Mouse (Mus musculus) lung, postnatal 0 days (tissue): ENCODE results near the gene Morc4. TPM values are rescaled to one million over a fixed set of nuclear protein-coding genes. Genes with fewer than 3 reads are reported as not detected.

Experiments used
- ATAC-seq: fragments of 200-750 bp; cut with Nextera tagmentation; 2 replicates; pipeline ENCODE4 v1.8.0; 2017; ENCODE audit warnings: moderate library complexity
- DNase-seq: peaks from one replicate; pipeline ENCODE4 v3.0.0-alpha.2; 2016; ENCODE audit warnings: low spot score
- H3K27ac ChIP-seq: fragments of 300-500 bp; sonication (generic); 2 replicates; pipeline ENCODE4 v1.5.1; 2014; ENCODE audit warnings: antibody characterized with exemption, mild to moderate bottlenecking, low read length, mixed read lengths
- H3K27me3 ChIP-seq: fragments of 300-500 bp; sonication (generic); replicated peaks from 2 replicates; pipeline ENCODE4 v1.6.1; 2014; ENCODE audit warnings: low read length, mixed read lengths; ENCODE audit not compliant: insufficient read depth
- H3K36me3 ChIP-seq: fragments of 300-500 bp; sonication (generic); 2 replicates; pipeline ENCODE4 v1.6.1; 2014; ENCODE audit warnings: low read length, mixed read lengths; ENCODE audit not compliant: insufficient read depth
- H3K4me1 ChIP-seq: fragments of 300-500 bp; sonication (generic); 2 replicates; pipeline ENCODE4 v1.6.1; 2014; ENCODE audit warnings: antibody characterized with exemption, low read depth, low read length, mixed read lengths; ENCODE audit not compliant: insufficient read depth
- H3K4me2 ChIP-seq: fragments of 300-500 bp; sonication (generic); replicated peaks from 2 replicates; pipeline ENCODE4 v1.6.1; 2014; ENCODE audit warnings: low read depth, mild to moderate bottlenecking, low read length, moderate library complexity, mixed read lengths
- H3K4me3 ChIP-seq: fragments of 300-500 bp; sonication (generic); 2 replicates; pipeline ENCODE4 v1.5.1; 2014; ENCODE audit warnings: low read depth, low read length
- H3K9ac ChIP-seq: fragments of 300-500 bp; sonication (generic); replicated peaks from 2 replicates; pipeline ENCODE4 v1.6.1; 2014; ENCODE audit warnings: low read depth, mild to moderate bottlenecking
- H3K9me3 ChIP-seq: fragments of 300-500 bp; sonication (generic); 2 replicates; pipeline ENCODE4 v1.6.1; 2016; ENCODE audit warnings: low read length, mixed read lengths
- CTCF ChIP-seq: IDR thresholded peaks from 2 replicates; pipeline ENCODE4 v1.5.1; 2016; ENCODE audit warnings: antibody characterized with exemption, mild to moderate bottlenecking
- EP300 ChIP-seq: IDR thresholded peaks from 2 replicates; pipeline ENCODE4 v1.6.1; 2016; ENCODE audit warnings: antibody characterized with exemption, mild to moderate bottlenecking, control low read depth
- WGBS: fragments of 180-500 bp; shearing (Covaris S2); extraction: QIAGEN DNeasy Blood & Tissue Kit; methylation state at CpG from one replicate; pipeline ENCODE4 v1.1.7; 2014; 5-methylcytosine and 5-hydroxymethylcytosine counted together
- polyA plus RNA-seq: library from polyadenylated mRNA; unstranded; fragments of >200 nt; fragmentation: Nextera tagmentation; extraction: Ambion mirVana; gene quantifications from 2 replicates; pipeline ENCODE4 v1.2.1, GENCODE M21; 2015

Morc4 gene
- polyA plus RNA-seq, 1 experiment from 2014 or later = 5.0 TPM

DNA sequence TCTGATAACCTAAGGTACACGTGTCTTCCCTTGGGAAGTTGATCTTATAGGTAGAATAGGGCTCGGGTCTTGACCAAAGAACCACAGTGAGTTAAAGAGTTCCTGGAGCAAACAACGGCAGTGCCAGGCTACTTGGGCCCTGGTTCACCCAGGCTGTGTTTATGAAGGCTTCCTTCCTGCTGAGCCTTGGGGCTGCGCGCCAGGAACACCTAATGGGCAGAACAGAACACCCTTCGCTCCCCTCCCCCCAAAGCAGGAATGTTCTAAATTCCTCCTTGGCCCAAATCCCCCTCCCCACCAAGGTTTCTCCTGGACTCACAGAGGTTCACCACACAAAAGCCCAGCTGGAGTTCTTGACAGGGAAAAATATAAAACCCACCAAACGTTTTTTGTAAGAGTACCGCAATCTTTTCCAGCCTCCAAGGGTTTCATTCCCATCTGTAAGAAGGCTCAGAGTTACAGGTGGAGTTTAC, 71.0 kb downstream of the Morc4 start, which contains the start of gene Cldn2:
Gene Cldn2, plus strand, starts transcription at position 423 of the 473 bp plus-strand sequence.
- no peak for ATAC-seq
- no peaks in the 10 kb centered on the region for H3K4me1 ChIP-seq
- no peaks in the 10 kb centered on the region for H3K27me3 ChIP-seq
- TF ChIP-seq EP300 (no peak), CTCF (no peak)
- no peak within 1 kb of the TSS for H3K4me3 ChIP-seq
- no peaks in the 10 kb centered on the region for H3K9me3 ChIP-seq
- no peak within 1 kb of the TSS for H3K9ac ChIP-seq
- H3K4me2 ChIP-seq = no peak within 1 kb of the TSS
- WGBS = 50% methylated on average over 8 of the region's 8 CpGs
- H3K27ac ChIP-seq = no peak within 1 kb of the TSS
- no peaks in the 10 kb centered on the region for H3K36me3 ChIP-seq
- DNase-seq = no peak

DNA sequence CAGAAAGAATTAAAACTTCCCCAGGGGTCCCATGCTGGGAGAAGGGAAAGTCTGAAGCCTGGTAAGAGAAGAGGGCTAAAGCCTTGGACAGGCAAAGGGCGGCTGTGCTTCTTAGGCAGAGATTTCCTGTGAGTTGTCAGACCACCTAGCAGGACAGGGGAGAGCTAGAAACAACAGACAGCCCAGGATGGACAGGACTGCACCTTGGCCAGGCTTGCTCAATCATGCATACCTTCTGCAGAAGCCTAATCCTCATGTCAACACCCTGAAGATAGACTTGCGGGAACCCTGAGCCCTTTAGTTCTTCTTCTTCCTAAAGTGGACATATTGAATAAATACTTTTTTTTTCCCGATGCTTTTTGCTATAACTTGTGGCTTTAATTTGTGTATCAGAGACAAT, 71.5 kb downstream of the Morc4 start:
- Histone ChIP-seq H3K9ac (no peak overlapping the region), H3K36me3 (no peaks in the 10 kb centered on the region), H3K27ac (no peak overlapping the region), H3K27me3 (no peaks in the 10 kb centered on the region), H3K9me3 (no peaks in the 10 kb centered on the region), H3K4me1 (no peaks in the 10 kb centered on the region), H3K4me3 (no peak overlapping the region), H3K4me2 (no peak overlapping the region)
- 67% methylated on average over 3 of the region's 3 CpGs for WGBS
- no peak for DNase-seq
- no peak for ATAC-seq
- TF ChIP-seq CTCF (no peak), EP300 (no peak)

DNA sequence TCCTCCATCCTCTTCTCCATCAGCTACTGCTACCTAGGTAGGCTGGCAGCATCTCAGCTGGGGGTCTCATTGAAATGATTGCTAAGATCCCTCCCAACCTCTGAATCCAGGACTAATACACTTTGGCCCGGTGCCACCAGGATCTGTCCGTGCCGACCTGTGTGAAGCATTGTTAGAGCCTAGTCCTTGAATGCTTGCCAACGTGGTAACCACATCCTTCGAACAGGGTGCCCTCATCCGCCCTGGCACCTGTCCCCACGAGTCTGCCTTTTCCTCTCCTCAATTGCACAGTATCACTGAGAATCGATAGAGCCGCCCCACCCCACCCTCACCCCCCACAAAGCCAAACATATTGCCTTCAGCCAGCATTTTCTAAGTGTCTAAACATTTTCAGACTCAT, 73.6 kb downstream of the Morc4 start:
- DNase-seq = no peak
- Histone ChIP-seq H3K27ac (no peak overlapping the region), H3K4me2 (no peak overlapping the region), H3K27me3 (no peaks in the 10 kb centered on the region), H3K9me3 (no peaks in the 10 kb centered on the region), H3K9ac (no peak overlapping the region), H3K36me3 (no peaks in the 10 kb centered on the region), H3K4me1 (no peaks in the 10 kb centered on the region), H3K4me3 (no peak overlapping the region)
- WGBS = 50% methylated on average over 9 of the region's 9 CpGs
- ATAC-seq = no peak
- no peak for TF ChIP-seq EP300
- no peak for TF ChIP-seq CTCF

DNA sequence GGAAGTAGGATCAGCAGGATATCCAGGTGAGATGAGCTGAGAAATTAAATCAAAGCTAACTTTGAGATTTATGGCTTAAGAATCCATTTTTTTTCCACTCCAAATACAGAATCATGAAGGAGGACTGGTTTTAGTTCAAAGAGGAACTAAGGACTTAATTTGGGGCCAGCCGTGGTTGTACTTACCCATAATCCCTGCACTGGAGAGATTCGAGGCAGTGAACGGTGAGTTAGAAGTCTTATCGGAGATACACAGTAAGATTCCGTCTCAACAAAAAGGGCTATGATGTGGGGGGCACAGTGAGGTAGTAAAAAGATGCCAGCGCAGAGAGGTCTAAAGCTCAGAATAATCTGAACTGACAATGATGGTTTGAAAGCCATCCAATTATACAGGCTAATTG, 75.4 kb downstream of the Morc4 start:
- Histone ChIP-seq H3K9me3 (no peaks in the 10 kb centered on the region), H3K27ac (no peak overlapping the region), H3K9ac (no peak overlapping the region), H3K4me1 (no peaks in the 10 kb centered on the region), H3K4me2 (no peak overlapping the region), H3K4me3 (no peak overlapping the region), H3K27me3 (no peaks in the 10 kb centered on the region), H3K36me3 (no peaks in the 10 kb centered on the region)
- no peak for TF ChIP-seq CTCF
- no peak for TF ChIP-seq EP300
- DNase-seq = no peak
- 83% methylated on average over 6 of the region's 6 CpGs for WGBS
- ATAC-seq = no peak

DNA sequence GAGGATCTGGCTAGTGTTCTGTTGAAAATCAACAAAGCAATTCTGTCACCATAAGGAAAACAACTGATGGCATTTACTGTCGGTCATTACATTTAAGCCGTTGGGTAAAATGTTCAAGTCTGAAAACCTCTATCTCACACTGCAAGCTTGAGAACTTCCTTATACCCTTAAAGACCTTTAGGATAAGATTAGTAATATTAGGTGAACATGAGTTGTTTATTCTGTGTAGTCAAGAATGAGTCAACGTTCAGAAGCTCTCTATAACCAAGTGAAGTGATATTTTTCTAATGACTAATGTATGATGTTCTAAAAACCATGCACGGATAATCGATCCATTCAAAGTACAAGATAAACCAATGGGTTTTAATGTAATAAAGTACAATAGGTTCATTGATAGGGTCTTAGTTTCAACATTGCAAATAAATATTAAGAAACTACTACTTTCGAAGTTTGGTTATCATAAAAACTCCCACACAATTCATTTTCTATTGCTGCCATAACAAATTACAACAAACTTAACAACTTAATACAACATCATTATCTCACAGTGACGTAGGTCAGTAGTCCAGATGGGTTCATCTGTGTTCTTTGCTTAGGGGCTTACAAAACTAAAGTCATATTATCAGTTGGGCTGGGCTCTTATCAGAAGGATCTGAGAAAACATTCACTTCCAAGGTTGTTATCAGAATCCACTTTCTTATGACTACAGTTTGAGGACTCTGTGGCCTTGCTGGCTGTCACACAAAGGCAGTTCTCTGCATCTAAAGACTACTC, 77.2 kb downstream of the Morc4 start:
- Histone ChIP-seq H3K4me2 (no peak overlapping the region), H3K27me3 (no peaks in the 10 kb centered on the region), H3K36me3 (no peaks in the 10 kb centered on the region), H3K4me3 (no peak overlapping the region), H3K9me3 (no peaks in the 10 kb centered on the region), H3K4me1 (no peaks in the 10 kb centered on the region), H3K9ac (no peak overlapping the region), H3K27ac (no peak overlapping the region)
- no peak for TF ChIP-seq CTCF
- no peak for TF ChIP-seq EP300
- DNase-seq (no peak), ATAC-seq (no peak)
- 59% methylated on average over 7 of the region's 7 CpGs for WGBS

DNA sequence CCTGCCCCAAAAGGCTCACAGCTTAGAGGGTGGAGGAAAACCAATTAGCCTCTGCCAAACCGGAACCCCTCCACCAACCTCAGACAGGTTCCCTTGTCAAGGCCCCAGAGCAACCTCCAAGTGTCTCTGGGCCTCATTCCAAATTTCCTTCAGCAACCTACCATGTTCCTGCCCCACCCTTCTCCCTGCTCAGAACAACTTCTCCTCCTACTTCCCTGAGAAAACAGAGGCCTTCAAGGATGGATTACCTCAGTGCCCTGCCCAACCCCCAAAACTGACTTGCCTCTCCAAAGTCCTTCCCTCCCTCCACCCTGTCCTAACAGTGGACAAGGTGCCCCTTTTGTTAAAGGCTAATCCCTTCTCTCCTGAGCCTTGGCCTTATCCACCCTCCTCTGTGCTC, 85.7 kb downstream of the Morc4 start:
- Histone ChIP-seq H3K4me3 (no peak overlapping the region), H3K4me1 (no peaks in the 10 kb centered on the region), H3K27ac (no peak overlapping the region), H3K36me3 (no peaks in the 10 kb centered on the region), H3K9ac (no peak overlapping the region), H3K4me2 (no peak overlapping the region), H3K27me3 (no peaks in the 10 kb centered on the region), H3K9me3 (no peaks in the 10 kb centered on the region)
- 25% methylated on average over 1 of the region's 1 CpGs for WGBS
- peak; percentile 81 for DNase-seq
- TF ChIP-seq EP300 (no peak), CTCF (no peak)
- peak; percentile 85 for ATAC-seq
